Mouse (Mus musculus) G1E-ER4 (cell line): ENCODE data around the gene Cnnm2. TPM values are rescaled to one million over a fixed set of nuclear protein-coding genes. Genes with fewer than 3 reads are reported as not detected.

Experiments used
- GATA1 ChIP-seq: IDR thresholded peaks from one replicate; pipeline ENCODE4 v1.8.0; 2012; ENCODE audit warnings: low read length, inconsistent platforms
- polyA plus RNA-seq: library from polyadenylated mRNA; stranded (reverse); fragments of >175 nt; gene quantifications from 2 replicates; pipeline ENCODE4 v1.2.3, GENCODE M21; 2012

The Cnnm2 gene
- polyA plus RNA-seq, 1 experiment = 40.8 TPM

GRCm38 (mm10) chr19:46776850-46777249 lies 15.5 kb downstream of the Cnnm2 start:
- no peak for TF ChIP-seq GATA1

DNA sequence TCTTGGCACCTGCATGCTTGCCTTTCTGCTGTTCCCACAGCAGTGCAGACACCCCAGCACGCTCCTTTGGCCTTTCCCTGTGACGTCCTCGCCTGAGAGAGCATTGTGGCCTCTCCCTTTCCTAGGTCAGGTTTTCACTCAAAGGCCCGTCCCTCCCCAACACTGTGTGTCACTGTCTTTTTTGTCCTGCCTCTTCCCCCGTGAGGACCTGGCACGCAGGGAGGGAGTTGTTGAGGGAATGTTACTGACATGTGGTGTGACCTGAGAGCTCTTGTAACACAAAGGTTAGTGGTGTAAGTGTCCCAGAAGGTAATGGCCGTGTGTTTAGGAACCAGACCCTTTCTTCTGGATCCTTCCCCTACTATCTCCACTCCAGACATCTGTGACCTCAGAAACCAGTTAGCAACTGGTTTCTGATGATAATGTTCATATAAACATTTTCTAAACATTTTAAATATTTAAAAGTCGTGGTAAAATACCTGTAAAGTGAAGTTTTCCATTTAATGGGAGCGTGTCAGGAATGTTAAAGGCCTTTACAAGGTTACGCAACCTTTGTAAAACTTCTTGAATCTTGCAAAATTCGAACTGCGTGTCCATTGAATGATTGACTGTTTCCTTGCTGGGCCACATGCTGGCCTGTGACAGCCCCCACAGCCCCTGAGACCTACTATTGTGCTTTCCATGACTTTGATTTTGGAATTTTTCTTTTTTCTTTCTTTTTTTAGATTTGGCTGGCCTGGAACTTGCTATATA lies 16.7 kb downstream of the Cnnm2 start:
- TF ChIP-seq GATA1 = no peak

GRCm38 (mm10) chr19:46784038-46784437 lies 22.6 kb downstream of the Cnnm2 start:
- no peak for TF ChIP-seq GATA1

- no peak for TF ChIP-seq GATA1
These were observed 23.1 kb downstream of the Cnnm2 start for GRCm38 (mm10) chr19:46784502-46784901.

- no peak for TF ChIP-seq GATA1
These were observed 24.2 kb downstream of the Cnnm2 start for GRCm38 (mm10) chr19:46785633-46786032.

DNA sequence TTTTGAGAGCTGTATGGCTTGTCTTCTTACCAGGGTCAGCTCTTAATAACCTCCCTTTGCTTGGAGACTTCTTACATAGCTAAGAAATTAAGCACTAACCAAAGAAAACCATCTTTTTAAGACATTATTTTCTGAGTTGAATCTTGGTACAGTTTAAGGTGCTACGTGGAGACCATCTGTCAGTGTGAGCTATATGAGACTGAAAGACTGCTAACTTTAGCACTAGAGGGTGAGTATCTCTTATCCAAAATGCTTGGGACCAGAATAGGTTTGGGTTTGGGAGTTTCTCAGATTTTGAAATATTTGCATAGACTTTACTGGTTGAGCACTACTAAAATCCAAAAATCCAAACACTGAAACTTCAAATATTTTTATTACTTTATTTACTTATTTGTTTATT lies 28.4 kb downstream of the Cnnm2 start:
- TF ChIP-seq GATA1 = no peak

- TF ChIP-seq GATA1 = no peak
These were observed 30.0 kb downstream of the Cnnm2 start for GRCm38 (mm10) chr19:46791360-46791759.

DNA sequence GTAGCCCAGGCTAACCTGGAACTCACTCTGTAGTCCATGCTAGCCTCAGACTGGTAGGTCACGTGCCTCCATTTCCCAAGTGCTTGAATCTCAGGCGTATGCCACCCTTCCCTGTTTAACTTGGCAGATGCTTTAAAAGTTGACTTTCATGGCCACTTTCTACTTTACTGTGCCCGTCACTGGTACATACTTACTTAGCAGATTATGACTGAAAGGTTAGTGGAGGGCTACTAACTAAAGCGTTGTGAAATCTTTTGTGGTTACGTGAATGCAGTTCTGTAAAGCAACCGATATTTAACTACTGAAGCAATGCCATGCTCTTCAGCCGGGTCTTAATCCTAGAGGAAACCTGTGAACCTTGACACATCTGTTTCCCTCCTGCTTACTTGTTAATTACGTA lies 30.5 kb downstream of the Cnnm2 start:
- no peak for TF ChIP-seq GATA1

DNA sequence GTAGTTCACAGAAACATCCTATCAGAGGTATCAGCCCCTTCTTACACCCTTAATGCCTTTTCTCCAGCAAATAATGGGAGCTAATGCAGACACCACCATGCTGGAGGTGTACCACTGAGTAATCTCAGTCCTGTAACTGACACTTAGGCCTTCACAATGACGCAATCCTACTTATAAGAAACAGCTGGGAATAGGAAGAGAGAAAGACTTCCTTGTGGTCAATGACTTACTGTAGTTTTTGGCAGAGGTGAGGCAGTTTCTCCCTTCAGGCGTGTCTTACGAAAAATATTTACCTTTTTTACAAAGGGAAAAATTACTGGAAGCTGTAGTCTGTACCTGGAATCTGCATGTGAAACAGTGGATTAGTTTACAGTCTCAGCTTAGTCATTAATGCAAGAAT lies 31.1 kb downstream of the Cnnm2 start:
- TF ChIP-seq GATA1 = no peak

GRCm38 (mm10) chr19:46794181-46794580 lies 32.8 kb downstream of the Cnnm2 start:
- no peak for TF ChIP-seq GATA1

- no peak for TF ChIP-seq GATA1
These were observed 38.6 kb downstream of the Cnnm2 start for GRCm38 (mm10) chr19:46799903-46800583.

GRCm38 (mm10) chr19:46801492-46801891 lies 40.1 kb downstream of the Cnnm2 start:
- no peak for TF ChIP-seq GATA1

DNA sequence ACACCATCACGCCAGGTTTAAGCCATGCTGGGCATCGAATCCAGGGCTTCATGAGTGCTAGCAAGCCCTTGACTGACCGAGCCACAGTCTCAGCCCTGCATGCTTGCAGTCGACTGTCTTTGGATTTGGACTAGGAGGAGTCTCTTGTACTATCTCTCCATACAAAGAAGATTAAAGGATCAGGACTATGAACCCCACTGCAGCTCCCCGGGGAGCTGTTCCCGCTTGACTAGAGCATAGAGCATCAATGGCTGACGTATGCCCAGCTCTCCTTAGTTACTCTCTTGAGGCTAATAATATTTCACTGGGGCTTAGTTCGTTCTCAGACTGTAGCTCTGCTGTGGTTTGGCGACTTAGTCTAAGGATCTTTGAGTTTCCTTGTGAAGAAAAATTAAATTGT lies 40.9 kb downstream of the Cnnm2 start:
- TF ChIP-seq GATA1 = no peak

DNA sequence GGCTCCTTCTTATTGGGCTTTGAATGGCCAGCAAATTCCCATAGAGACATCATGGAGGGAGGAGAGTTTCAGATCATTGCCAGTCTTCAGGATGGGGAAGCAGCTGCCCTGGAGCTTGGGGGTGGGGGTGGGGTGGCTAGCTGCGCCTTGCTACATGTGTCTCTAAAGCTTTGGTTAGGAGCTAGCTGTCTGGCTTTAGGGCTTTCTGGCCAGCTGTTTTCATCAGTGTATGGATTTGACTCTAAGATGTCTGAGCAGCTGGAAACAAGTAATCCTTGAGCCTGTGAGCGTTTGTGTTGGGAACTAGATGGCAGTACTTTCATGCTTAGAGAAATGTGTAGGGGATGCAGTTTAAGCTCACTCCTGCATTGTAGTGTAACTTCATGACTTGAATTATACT lies 42.3 kb downstream of the Cnnm2 start:
- TF ChIP-seq GATA1 = no peak

DNA sequence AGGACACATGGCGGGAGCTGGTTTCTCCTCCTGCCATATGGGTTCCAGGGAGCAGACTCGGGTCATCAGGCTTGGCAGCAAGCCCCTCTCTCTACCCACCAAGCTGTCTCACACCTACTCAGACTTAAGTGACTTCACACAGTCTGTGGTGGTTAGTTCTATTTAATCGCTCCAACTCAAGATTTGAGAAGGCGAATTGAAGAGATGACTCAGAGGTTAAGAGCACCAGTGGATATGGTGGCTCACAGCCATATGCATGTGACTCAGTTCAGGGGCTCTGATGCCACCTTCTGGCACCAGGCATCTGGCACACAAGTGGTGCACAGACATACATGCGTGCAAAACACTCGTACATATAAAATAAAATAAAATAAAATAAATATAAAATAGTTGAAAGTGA lies 43.4 kb downstream of the Cnnm2 start:
- no peak for TF ChIP-seq GATA1

DNA sequence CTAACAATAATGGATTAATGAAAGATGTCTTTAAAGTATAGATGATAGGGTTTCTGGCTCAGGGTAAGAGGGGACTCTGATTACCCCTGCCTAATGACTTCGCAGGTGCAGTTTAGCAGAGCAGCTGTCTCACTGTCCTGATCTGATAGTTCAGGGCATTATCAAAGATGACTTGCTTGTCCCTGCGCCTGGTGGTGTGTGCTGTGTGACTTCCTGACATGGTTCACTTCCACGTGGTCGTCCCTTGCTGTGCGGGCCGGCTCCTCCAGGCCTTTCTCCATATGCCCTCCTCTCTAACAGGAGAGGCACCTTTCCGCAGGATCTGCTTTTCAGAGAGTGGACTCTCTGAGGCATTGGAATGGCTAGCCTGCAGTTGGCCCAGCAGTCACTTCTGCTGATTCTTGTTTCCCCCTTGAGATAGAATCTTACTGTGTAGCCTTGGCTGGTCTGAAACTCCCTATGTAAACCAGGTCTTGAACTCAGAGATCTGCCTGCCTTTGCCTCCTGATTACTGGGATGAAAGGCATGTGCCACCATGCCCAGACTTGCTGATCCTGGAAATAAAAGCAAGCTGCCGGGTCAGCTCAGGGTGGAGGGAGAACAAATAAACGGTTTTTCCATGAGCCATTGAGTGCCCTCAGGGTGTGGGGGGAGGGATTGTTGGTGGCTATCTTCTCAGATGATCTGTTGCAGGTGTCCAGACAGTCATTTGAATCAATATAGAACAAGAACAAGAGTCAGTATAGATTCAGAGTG lies 44.7 kb downstream of the Cnnm2 start:
- peak; percentile 60 for TF ChIP-seq GATA1
